Mouse (Mus musculus) myocyte (in vitro differentiated cells): Measurements from ENCODE around the gene Mboat2. TPM values are rescaled to one million over a fixed set of nuclear protein-coding genes. Genes with fewer than 3 reads are reported as not detected.

Experiments
- H3K27me3 ChIP-seq: one replicate; pipeline ENCODE4 v1.6.1; 2011; ENCODE audit not compliant: control insufficient read depth, insufficient read depth, insufficient read length
- H3K36me3 ChIP-seq: one replicate; pipeline ENCODE4 v1.6.1; 2011; ENCODE audit not compliant: control insufficient read depth, insufficient read depth
- H3K4me2 ChIP-seq: one replicate; pipeline ENCODE4 v1.6.1; 2011; ENCODE audit warnings: low read depth, control low read depth
- H3K4me3 ChIP-seq: one replicate; pipeline ENCODE4 v1.5.1; 2011; ENCODE audit warnings: mild to moderate bottlenecking, control low read depth, moderate library complexity
- H3K79me2 ChIP-seq: one replicate; pipeline ENCODE4 v1.6.1; 2011; ENCODE audit not compliant: control insufficient read depth, insufficient read depth
- H3ac ChIP-seq: one replicate; pipeline ENCODE4 v1.6.1; 2011; ENCODE audit not compliant: control insufficient read depth, insufficient read length
- CEBPB ChIP-seq: IDR thresholded peaks from 2 replicates; pipeline ENCODE4 v1.6.1; 2011; ENCODE audit warnings: mild to moderate bottlenecking, moderate library complexity; ENCODE audit not compliant: poor library complexity, insufficient read depth, severe bottlenecking
- E2F4 ChIP-seq: IDR thresholded peaks from one replicate; pipeline ENCODE4 v1.6.1; 2011; ENCODE audit warnings: mild to moderate bottlenecking, control low read depth, moderate library complexity; ENCODE audit not compliant: insufficient read depth
- MAX ChIP-seq: IDR thresholded peaks from one replicate; pipeline ENCODE4 v1.6.1; 2011; ENCODE audit warnings: low read depth, mild to moderate bottlenecking, control low read depth
- MYOD1 ChIP-seq, 3 experiments: IDR thresholded peaks; one replicate each; pipeline ENCODE4 v1.6.1; 2011; ENCODE audit warnings: control low read depth in 2 of 3, low read depth in 2 of 3, mild to moderate bottlenecking in 2 of 3, moderate library complexity in 1 of 3; ENCODE audit not compliant: insufficient read length in 2 of 3, control insufficient read depth in 1 of 3
- MYOG ChIP-seq, 3 experiments: IDR thresholded peaks; one replicate each; pipeline ENCODE4 v1.6.1; 2011; ENCODE audit warnings: control low read depth in 2 of 3, low read depth in 2 of 3, mild to moderate bottlenecking in 2 of 3; ENCODE audit not compliant: insufficient read length in 2 of 3, control insufficient read depth in 1 of 3, insufficient read depth in 1 of 3
- POLR2A ChIP-seq: IDR thresholded peaks from one replicate; pipeline ENCODE4 v1.6.1; 2011; ENCODE audit warnings: low read depth, mild to moderate bottlenecking, control low read depth, moderate library complexity; ENCODE audit not compliant: insufficient read length
- POLR2AphosphoS2 ChIP-seq: IDR thresholded peaks from one replicate; pipeline ENCODE4 v1.6.1; 2011; ENCODE audit warnings: low read depth, control low read depth; ENCODE audit not compliant: insufficient read length
- REST ChIP-seq: IDR thresholded peaks from one replicate; pipeline ENCODE4 v1.6.1; 2011; ENCODE audit warnings: mild to moderate bottlenecking, control low read depth, moderate library complexity; ENCODE audit not compliant: insufficient read depth, insufficient read length
- SRF ChIP-seq: IDR thresholded peaks from one replicate; pipeline ENCODE4 v1.6.1; 2011; ENCODE audit warnings: low read depth; ENCODE audit not compliant: control insufficient read depth, insufficient read length
- TCF12 ChIP-seq: IDR thresholded peaks from one replicate; pipeline ENCODE4 v1.6.1; 2011; ENCODE audit warnings: mild to moderate bottlenecking, control low read depth; ENCODE audit not compliant: poor library complexity, insufficient read depth, severe bottlenecking
- TCF3 ChIP-seq: IDR thresholded peaks from one replicate; pipeline ENCODE4 v1.6.1; 2011; ENCODE audit warnings: low read depth, control low read depth; ENCODE audit not compliant: insufficient read length
- USF1 ChIP-seq: IDR thresholded peaks from one replicate; pipeline ENCODE4 v1.6.1; 2011; ENCODE audit warnings: low read depth, mild to moderate bottlenecking, control low read depth, moderate library complexity
- polyA plus RNA-seq: library from polyadenylated mRNA; unstranded; fragments of >200 nt; fragmentation: generic; extraction: Trizol; gene quantifications from one replicate; pipeline ENCODE4 v1.2.1, GENCODE M21; 2012; ENCODE audit warnings: missing spikeins

The Mboat2 gene
- polyA plus RNA-seq, 1 experiment: 16.9 TPM

GRCm38 (mm10) chr12:24877231-24877630 is 46.6 kb downstream of the Mboat2 start:
- TF ChIP-seq TCF12 (no peak), SRF (no peak), TCF3 (no peak), CEBPB (no peak), REST (no peak), MYOG (IDR thresholded peaks at IDR 0.05; ENCODE audit: control insufficient read depth in 1 of 3, insufficient read depth in 1 of 3, insufficient read length in 2 of 3, low read depth in 2 of 3) (no peak), MAX (no peak), E2F4 (no peak), USF1 (no peak), MYOD1 (IDR thresholded peaks at IDR 0.05; ENCODE audit: control insufficient read depth in 1 of 3, insufficient read length in 2 of 3, low read depth in 2 of 3) (no peak)
- no peaks in the 10 kb centered on the region for H3K27me3 ChIP-seq
- H3K36me3 ChIP-seq: no peaks in the 10 kb centered on the region
- H3K4me2 ChIP-seq: no peak overlapping the region
- H3ac ChIP-seq: no peak overlapping the region
- H3K79me2 ChIP-seq: no peaks in the 10 kb centered on the region
- no peak overlapping the region for H3K4me3 ChIP-seq

GRCm38 (mm10) chr12:24878090-24878489 is 47.4 kb downstream of the Mboat2 start:
- no peak overlapping the region for H3K4me2 ChIP-seq
- H3K79me2 ChIP-seq: no peaks in the 10 kb centered on the region
- TF ChIP-seq TCF3 (no peak), E2F4 (no peak), CEBPB (no peak), REST (no peak), POLR2AphosphoS2 (no peak), MAX (no peak), MYOD1 (IDR thresholded peaks at IDR 0.05; ENCODE audit: control insufficient read depth in 1 of 3, insufficient read length in 2 of 3, low read depth in 2 of 3) (no peak), SRF (no peak), MYOG (IDR thresholded peaks at IDR 0.05; ENCODE audit: control insufficient read depth in 1 of 3, insufficient read depth in 1 of 3, insufficient read length in 2 of 3, low read depth in 2 of 3) (no peak), TCF12 (no peak), USF1 (no peak), POLR2A (no peak)
- no peak overlapping the region for H3K4me3 ChIP-seq
- no peak overlapping the region for H3ac ChIP-seq
- H3K36me3 ChIP-seq: no peaks in the 10 kb centered on the region
- H3K27me3 ChIP-seq: no peaks in the 10 kb centered on the region

- Histone ChIP-seq H3ac (no peak overlapping the region), H3K36me3 (no peaks in the 10 kb centered on the region), H3K79me2 (no peaks in the 10 kb centered on the region), H3K4me2 (no peak overlapping the region), H3K27me3 (no peaks in the 10 kb centered on the region), H3K4me3 (no peak overlapping the region)
- TF ChIP-seq POLR2AphosphoS2 (no peak), CEBPB (no peak), REST (no peak), USF1 (no peak), MYOD1 (IDR thresholded peaks at IDR 0.05; ENCODE audit: control insufficient read depth in 1 of 3, insufficient read length in 2 of 3, low read depth in 2 of 3) (no peak), MAX (no peak), TCF3 (no peak), POLR2A (no peak), MYOG (IDR thresholded peaks at IDR 0.05; ENCODE audit: control insufficient read depth in 1 of 3, insufficient read depth in 1 of 3, insufficient read length in 2 of 3, low read depth in 2 of 3) (no peak), E2F4 (no peak), SRF (no peak), TCF12 (no peak)
Measured at GRCm38 (mm10) chr12:24878735-24879362, 48.2 kb downstream of the Mboat2 start.

DNA sequence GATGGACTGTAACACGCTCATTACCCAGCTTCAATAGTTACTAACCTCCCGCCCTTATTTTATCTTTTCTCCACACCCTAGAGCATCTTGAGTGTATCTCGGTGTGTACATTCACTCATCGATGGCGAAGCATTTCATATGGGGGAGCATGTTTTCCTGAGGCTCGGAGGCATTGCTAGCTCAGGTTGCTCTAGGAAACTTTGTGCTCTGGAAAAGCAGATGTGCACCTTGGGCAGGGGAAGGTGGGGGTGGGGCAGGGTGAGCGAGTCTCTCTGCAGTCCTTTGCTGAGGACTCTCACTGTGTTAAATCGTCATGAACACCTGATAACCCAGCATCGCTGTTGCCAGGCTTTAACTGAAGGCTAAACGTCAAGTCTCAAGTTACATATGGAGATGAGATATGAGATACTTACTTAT is 48.9 kb downstream of the Mboat2 start:
- no peaks in the 10 kb centered on the region for H3K27me3 ChIP-seq
- H3K36me3 ChIP-seq: no peaks in the 10 kb centered on the region
- no peak overlapping the region for H3K4me3 ChIP-seq
- no peak overlapping the region for H3ac ChIP-seq
- TF ChIP-seq USF1 (no peak), SRF (no peak), TCF3 (no peak), CEBPB (no peak), POLR2AphosphoS2 (no peak), TCF12 (no peak), MYOG (IDR thresholded peaks at IDR 0.05; ENCODE audit: control insufficient read depth in 1 of 3, insufficient read depth in 1 of 3, insufficient read length in 2 of 3, low read depth in 2 of 3) (no peak), MAX (no peak), REST (no peak), E2F4 (no peak), MYOD1 (IDR thresholded peaks at IDR 0.05; ENCODE audit: control insufficient read depth in 1 of 3, insufficient read length in 2 of 3, low read depth in 2 of 3) (no peak), POLR2A (no peak)
- no peak overlapping the region for H3K4me2 ChIP-seq
- no peaks in the 10 kb centered on the region for H3K79me2 ChIP-seq
